Mouse (Mus musculus) cerebellum, adult 2 months (tissue): Measurements from ENCODE around the gene Mob1b.

Source experiments
- CTCF ChIP-seq: fragments of 200-500 bp; IDR thresholded peaks from 2 replicates; pipeline ENCODE4 v1.5.1; 2011; ENCODE audit warnings: low read depth, mild to moderate bottlenecking, control low read depth, low read length, moderate library complexity, borderline replicate concordance; ENCODE audit not compliant: insufficient read depth
- POLR2A ChIP-seq: fragments of 200-500 bp; IDR thresholded peaks from 2 replicates; pipeline ENCODE4 v1.6.1; 2011; ENCODE audit warnings: low read length, control low read depth, borderline replicate concordance; ENCODE audit not compliant: insufficient read depth

DNA sequence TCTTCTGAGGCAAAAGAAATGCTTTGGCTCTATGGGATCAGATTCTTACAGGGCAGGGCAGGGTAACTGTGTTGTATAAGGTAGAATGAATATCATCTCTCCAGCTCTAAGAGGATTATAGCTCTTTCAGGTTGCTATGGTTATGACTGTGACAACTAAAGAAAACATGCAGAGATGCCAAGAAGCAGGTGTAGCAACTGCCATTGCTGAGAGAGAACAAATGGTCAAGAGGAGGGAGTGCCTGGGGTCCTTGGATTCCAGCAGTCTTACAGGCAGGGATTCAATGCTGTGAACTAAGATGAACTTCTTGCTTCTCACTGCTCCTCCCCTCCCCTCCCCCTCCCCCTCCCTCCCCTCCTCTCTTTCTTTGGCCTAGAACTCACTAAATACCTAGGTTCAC, 9.5 kb upstream of the Mob1b start:
- TF ChIP-seq CTCF: no peak
- TF ChIP-seq POLR2A: no peak
